ENCODE assay signal across 8 mouse cellular contexts in genomic region chr9:95279590-95280344, GRCm38 (mm10).
A peak's percentile ranks its signal among the peaks of the same experiment; 100 is the strongest.
DNase-seq lines count a peak whose midpoint lies in the region; ATAC-seq and TF ChIP-seq lines count a peak whose summit lies in the region.

No protein-coding gene starts in this region.

- H3K4me3 ChIP-seq in heart, embryonic 16.5 days (ENCODE audit: low read length): no peak overlapping the region
- no peak overlapping the region for H3K4me3 ChIP-seq in stomach, postnatal 0 days (ENCODE audit: low read depth, low read length)

- ATAC-seq in common myeloid progenitor, adult 5-6 weeks (replicated peaks; ENCODE audit: low read depth, poor library complexity, severe bottlenecking): peak; percentile 82
- peak; percentile 55 for ATAC-seq in heart, embryonic 16.5 days (replicated peaks; ENCODE audit: extremely low read depth, insufficient read depth, low FRiP score)
- 0 out of 2 replicates have a peak, but pooled peaks have one; percentile 26 for ATAC-seq in stomach, postnatal 0 days (ENCODE audit: low FRiP score, low TSS enrichment)
- ATAC-seq in monocyte, adult 5-6 weeks (replicated peaks; ENCODE audit: insufficient number of reproducible peaks, low FRiP score, low TSS enrichment, poor library complexity, severe bottlenecking): no peak

- H3K4me1 ChIP-seq in heart, embryonic 16.5 days (ENCODE audit: control insufficient read depth, insufficient read depth, low read length): peaks cover 3% of the 10 kb centered on the region
- H3K4me1 ChIP-seq in stomach, postnatal 0 days (replicated peaks; ENCODE audit: control insufficient read depth, insufficient read depth): no peaks in the 10 kb centered on the region

- intact Hi-C loops in left cerebral cortex, postnatal 4 days (cut with DNase I): no loop called here
- intact Hi-C loops in left cerebral cortex, postnatal 36 days (cut with DNase I): no loop called here

- H3K4me2 ChIP-seq in heart, embryonic 16.5 days (ENCODE audit: low read depth, low read length): no peak overlapping the region
- no peak overlapping the region for H3K4me2 ChIP-seq in stomach, postnatal 0 days (replicated peaks; ENCODE audit: low read depth)

- peak; percentile 20 for DNase-seq in left cerebral cortex, postnatal 4 days
- DNase-seq in left cerebral cortex, postnatal 36 days (ENCODE audit: low spot score in 2 of 2): no peak
- peak; percentile 27 for DNase-seq in liver
- no peak for DNase-seq in stomach, postnatal 0 days (ENCODE audit: low spot score)
- DNase-seq in layer of hippocampus, postnatal 14 days (ENCODE audit: low spot score in 2 of 2): no peak

- no peak for TF ChIP-seq EP300 in stomach, postnatal 0 days (optimal IDR thresholded peaks at IDR 0.05)

- no peaks in the 10 kb centered on the region for H3K27me3 ChIP-seq in heart, embryonic 16.5 days (ENCODE audit: control insufficient read depth, insufficient read depth, low read length)
- H3K27me3 ChIP-seq in stomach, postnatal 0 days (ENCODE audit: control insufficient read depth, insufficient read depth, low read length): no peaks in the 10 kb centered on the region

- no peaks in the 10 kb centered on the region for H3K36me3 ChIP-seq in heart, embryonic 16.5 days (ENCODE audit: control insufficient read depth, insufficient read depth)
- H3K36me3 ChIP-seq in stomach, postnatal 0 days (ENCODE audit: control insufficient read depth, insufficient read depth, low read length): no peaks in the 10 kb centered on the region

- peak overlapping the region; percentile 42; the same call in 1 of the 2 replicates for H3K27ac ChIP-seq in heart, embryonic 16.5 days (ENCODE audit: low read length)
- H3K27ac ChIP-seq in stomach, postnatal 0 days (replicated peaks): no peak overlapping the region

- TF ChIP-seq CTCF in stomach, postnatal 0 days (IDR thresholded peaks at IDR 0.05; ENCODE audit: low read depth): no peak

- 45% methylated on average over 10 of the region's 10 CpGs for WGBS in heart, embryonic 16.5 days
- WGBS in stomach, postnatal 0 days: 60% methylated on average over 10 of the region's 10 CpGs

- no peaks in the 10 kb centered on the region for H3K9me3 ChIP-seq in heart, embryonic 16.5 days (replicated peaks; ENCODE audit: control insufficient read depth, low read length)
- H3K9me3 ChIP-seq in stomach, postnatal 0 days (ENCODE audit: control insufficient read depth, low read length): no peaks in the 10 kb centered on the region

- H3K9ac ChIP-seq in heart, embryonic 16.5 days (ENCODE audit: low read length): no peak overlapping the region
- H3K9ac ChIP-seq in stomach, postnatal 0 days (ENCODE audit: low read length): no peak overlapping the region

Comparison
In these comparisons a context has a peak if more than half of its experiments do, and no peak if none do; other contexts are left out.
1. DNase-seq: peak in left cerebral cortex, postnatal 4 days (single experiment) and liver (single experiment); none in left cerebral cortex, postnatal 36 days (0 of 2), stomach, postnatal 0 days (single experiment) and layer of hippocampus, postnatal 14 days (0 of 2).